Mouse (Mus musculus) central nervous system, embryonic 18 days (tissue): ENCODE measurements around the gene Irgm2. TPM values are rescaled to one million over a fixed set of nuclear protein-coding genes. Genes with fewer than 3 reads are reported as not detected.

Source experiments
- polyA plus RNA-seq: library from polyadenylated mRNA; depleted of rRNA; stranded (reverse); fragments of >200 nt; gene quantifications from 2 replicates; pipeline ENCODE4 v1.2.3, GENCODE M21; 2012; rRNA removed

The Irgm2 gene
- polyA plus RNA-seq = 1.6 and 2.5 TPM in 2 replicates

DNA sequence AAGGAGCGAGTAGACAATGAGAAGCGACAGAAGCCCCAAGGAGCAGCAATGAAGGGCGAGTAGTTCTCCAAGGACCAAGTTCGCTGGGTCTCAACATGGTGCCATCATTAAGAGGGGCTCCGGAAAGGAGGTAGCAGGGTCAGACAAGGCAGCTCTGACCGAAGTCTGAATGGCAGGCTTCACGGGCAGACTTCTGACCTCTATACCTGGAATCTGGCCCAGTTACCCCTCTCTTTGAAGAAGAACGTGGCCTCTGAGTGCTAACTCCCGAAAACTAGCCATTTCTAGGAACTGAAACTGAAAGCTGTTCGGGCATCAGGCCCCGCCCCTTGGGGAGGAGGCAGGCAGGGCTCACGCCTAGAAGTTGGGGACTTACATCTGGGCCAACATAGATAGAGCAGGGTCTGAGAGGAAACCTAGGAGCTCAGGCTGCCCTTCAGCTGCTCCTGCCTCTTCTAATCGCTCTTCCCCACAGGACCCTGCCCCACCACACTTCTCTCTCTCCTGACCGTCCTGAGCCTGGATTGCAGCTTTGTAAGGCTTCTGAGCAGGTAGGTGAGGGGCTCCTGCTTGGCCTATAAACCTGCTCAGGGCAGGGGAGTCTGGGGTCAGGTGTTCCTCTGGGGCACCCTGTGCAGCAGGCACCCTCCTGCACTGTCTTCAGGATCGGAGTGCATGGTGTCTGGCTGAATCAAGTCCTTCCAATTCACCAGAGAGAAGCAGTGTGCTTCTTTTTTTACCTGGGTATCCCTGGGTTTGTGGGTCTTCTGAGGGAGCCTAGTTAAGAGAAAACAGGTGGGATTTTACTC, at the start of gene Irgm2, which contains the start of gene Igtp:
TSS of gene Irgm2 (plus strand) at position 390 of the 809 bp plus-strand sequence.
TSS of gene Igtp (plus strand) at position 328 of the 809 bp plus-strand sequence.

GRCm38 (mm10) chr11:58168167-58168915, 31.1 kb upstream of the Irgm2 start, which contains the start of gene Gemin5:
TSS of gene Gemin5 (minus strand) at chr11:58168539.

DNA sequence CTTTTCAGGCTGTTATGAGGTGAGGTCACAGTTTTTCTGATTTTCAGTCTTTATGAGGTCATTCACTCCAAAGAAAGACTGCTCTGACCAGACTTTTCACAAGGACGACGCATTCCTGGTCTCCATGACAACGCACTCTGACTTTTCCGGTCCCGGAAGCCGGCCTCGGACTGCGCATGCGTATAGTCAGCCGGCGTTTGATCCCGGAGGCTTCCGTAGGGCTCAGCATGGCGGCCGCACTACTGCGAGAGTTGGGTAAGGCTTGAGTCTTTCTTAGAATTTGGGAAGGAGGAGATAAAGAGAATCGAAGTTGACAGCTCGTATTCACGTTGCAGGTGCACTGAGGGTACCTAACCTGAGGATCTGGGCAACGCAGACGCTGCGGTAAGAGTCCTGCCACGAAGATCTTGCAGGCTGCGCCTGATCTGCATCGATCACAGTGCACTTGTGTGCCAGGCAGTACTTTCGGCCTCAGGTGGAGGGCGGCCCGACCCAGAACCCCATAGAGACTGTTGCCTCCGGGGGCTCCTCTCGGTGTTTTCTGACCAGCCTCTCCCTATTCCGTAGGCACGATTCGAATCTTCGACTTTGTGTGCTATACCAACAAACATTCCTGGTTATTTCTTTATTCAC, 27.8 kb upstream of the Irgm2 start, which contains the start of gene Mrpl22:
TSS of gene Mrpl22 (plus strand) at position 203 of the 633 bp plus-strand sequence.

Other genes with a start within 250 kb of the Irgm2 start
- 43.3 and 46.6 TPM in 2 replicates for gene Larp1, start 190.6 kb upstream of the Irgm2 start, polyA plus RNA-seq
- not detected in 2 replicates for gene Gm12248, start 106.5 kb upstream of the Irgm2 start, polyA plus RNA-seq
- gene Cnot8, start 95.5 kb upstream of the Irgm2 start, polyA plus RNA-seq = 112 TPM in 2 replicates
- 11.4 and 11.6 TPM in 2 replicates for gene Gemin5, start 31.1 kb upstream of the Irgm2 start, polyA plus RNA-seq
- gene Mrpl22, start 28.0 kb upstream of the Irgm2 start, polyA plus RNA-seq = 67.6 and 75.1 TPM in 2 replicates
- gene Igtp, start 62 bp upstream of the Irgm2 start, polyA plus RNA-seq = 2.1 and 2.8 TPM in 2 replicates
- 0.04 and 0.08 TPM in 2 replicates for gene 4930438A08Rik, start 75.2 kb downstream of the Irgm2 start, polyA plus RNA-seq
- gene Zfp692, start 107.5 kb downstream of the Irgm2 start, polyA plus RNA-seq = 67.7 and 68.3 TPM in 2 replicates
- 41.2 and 41.8 TPM in 2 replicates for gene Zfp672, start 130.7 kb downstream of the Irgm2 start, polyA plus RNA-seq
- gene Sh3bp5l, start 131.1 kb downstream of the Irgm2 start, polyA plus RNA-seq = 40.1 and 41.6 TPM in 2 replicates
- 0.08 and 0.17 TPM in 2 replicates for gene Lypd8, start 179.4 kb downstream of the Irgm2 start, polyA plus RNA-seq
- not detected in 2 replicates for gene 1810065E05Rik, start 221.5 kb downstream of the Irgm2 start, polyA plus RNA-seq
- not detected in 2 replicates for gene Gm12253, start 232.9 kb downstream of the Irgm2 start, polyA plus RNA-seq